In genomic region chr19:12574012-12574407, GRCm38 (mm10) we compare ENCODE assay signal across 8 mouse cellular contexts. TPM values are rescaled to one million over a fixed set of nuclear protein-coding genes. Genes with fewer than 3 reads are reported as not detected.
DNase-seq lines count a peak whose midpoint lies in the region; ATAC-seq and TF ChIP-seq lines count a peak whose summit lies in the region.

No protein-coding gene starts in this region.

- peaks cover 19% of the 10 kb centered on the region for H3K4me1 ChIP-seq in kidney, embryonic 15.5 days
- H3K4me1 ChIP-seq in embryonic facial prominence, embryonic 11.5 days (ENCODE audit: control insufficient read depth, insufficient read depth, low read length) = no peaks in the 10 kb centered on the region
- peaks cover 49% of the 10 kb centered on the region for H3K4me1 ChIP-seq in liver, embryonic 12.5 days

- peak overlapping the region; percentile 53 for H3ac ChIP-seq in myocyte (ENCODE audit: control insufficient read depth, insufficient read length)

- WGBS in kidney, embryonic 15.5 days = 10% methylated on average over 5 of the region's 5 CpGs
- WGBS in embryonic facial prominence, embryonic 11.5 days = 12% methylated on average over 5 of the region's 5 CpGs
- WGBS in liver, embryonic 12.5 days (ENCODE audit: insufficient replicate concordance) = 4% methylated on average over 5 of the region's 5 CpGs

- no peaks in the 10 kb centered on the region for H3K9me3 ChIP-seq in kidney, embryonic 15.5 days (replicated peaks)
- H3K9me3 ChIP-seq in embryonic facial prominence, embryonic 11.5 days (replicated peaks; ENCODE audit: control insufficient read depth, low read length) = no peaks in the 10 kb centered on the region
- no peaks in the 10 kb centered on the region for H3K9me3 ChIP-seq in liver, embryonic 12.5 days (replicated peaks)

- intact Hi-C loops in heart, postnatal 36 days (cut with DNase I) = loop anchor here (2.0 kb wide), 1 partner anchor 15 kb away; no protein-coding TSS in a partner anchor
- intact Hi-C loops in left cerebral cortex, postnatal 14 days (cut with DNase I) = no loop called here

- H3K9ac ChIP-seq in kidney, embryonic 15.5 days = peak overlapping the region; percentile 47
- peak overlapping the region; percentile 52 for H3K9ac ChIP-seq in embryonic facial prominence, embryonic 11.5 days (replicated peaks; ENCODE audit: low read length)
- peak overlapping the region; percentile 82 for H3K9ac ChIP-seq in liver, embryonic 12.5 days

- H3K79me2 ChIP-seq in myocyte (ENCODE audit: control insufficient read depth, insufficient read depth) = peaks cover 36% of the 10 kb centered on the region

- peak overlapping the region; percentile 78 for H3K27ac ChIP-seq in kidney, embryonic 15.5 days
- no peak overlapping the region for H3K27ac ChIP-seq in embryonic facial prominence, embryonic 11.5 days (replicated peaks; ENCODE audit: low read depth, low read length)
- peak overlapping the region; percentile 81 for H3K27ac ChIP-seq in liver, embryonic 12.5 days

- peak overlapping the region; percentile 75 for H3K4me2 ChIP-seq in kidney, embryonic 15.5 days
- H3K4me2 ChIP-seq in embryonic facial prominence, embryonic 11.5 days (ENCODE audit: low read depth, low read length) = peak overlapping the region; percentile 59
- peak overlapping the region; percentile 80 for H3K4me2 ChIP-seq in liver, embryonic 12.5 days
- H3K4me2 ChIP-seq in myocyte (ENCODE audit: low read depth) = peak overlapping the region; percentile 85

- ATAC-seq in kidney, embryonic 15.5 days (replicated peaks; ENCODE audit: low FRiP score) = no peak
- peak; percentile 17; the same call in 1 of the 2 replicates for ATAC-seq in embryonic facial prominence, embryonic 11.5 days (replicated peaks; ENCODE audit: insufficient number of reproducible peaks, low FRiP score, low TSS enrichment, low read depth)
- ATAC-seq in liver, embryonic 12.5 days = no peak; the same call in 1 of the 2 replicates

- peaks cover 23% of the 10 kb centered on the region for H3K36me3 ChIP-seq in kidney, embryonic 15.5 days
- H3K36me3 ChIP-seq in embryonic facial prominence, embryonic 11.5 days (replicated peaks; ENCODE audit: control insufficient read depth, insufficient read depth, low read depth, low read length) = no peaks in the 10 kb centered on the region; the same call in 1 of the 2 replicates
- peaks cover 30% of the 10 kb centered on the region for H3K36me3 ChIP-seq in liver, embryonic 12.5 days
- H3K36me3 ChIP-seq in myocyte (ENCODE audit: control insufficient read depth, insufficient read depth) = peaks cover 17% of the 10 kb centered on the region

- DNase-seq in kidney, adult 8-10 months = no peak
- DNase-seq in embryonic facial prominence, embryonic 11.5 days (ENCODE audit: low spot score) = peak; percentile 18
- peak; percentile 43 to 48 for DNase-seq in heart, postnatal 36 days
- no peak for DNase-seq in left cerebral cortex, postnatal 14 days (ENCODE audit: low spot score in 2 of 2)
- no peak for DNase-seq in adrenal gland, adult 18-20 months (ENCODE audit: low spot score in 2 of 2)

- peak overlapping the region; percentile 49 for H3K4me3 ChIP-seq in kidney, embryonic 15.5 days (replicated peaks)
- peak overlapping the region; percentile 36 for H3K4me3 ChIP-seq in embryonic facial prominence, embryonic 11.5 days (ENCODE audit: low read depth, low read length)
- H3K4me3 ChIP-seq in liver, embryonic 12.5 days = peak overlapping the region; percentile 74
- H3K4me3 ChIP-seq in myocyte = peak overlapping the region; percentile 48

- no peak for TF ChIP-seq POLR2A in myocyte (IDR thresholded peaks at IDR 0.05; ENCODE audit: insufficient read length, low read depth)

- H3K27me3 ChIP-seq in kidney, embryonic 15.5 days = no peaks in the 10 kb centered on the region
- H3K27me3 ChIP-seq in embryonic facial prominence, embryonic 11.5 days (ENCODE audit: control insufficient read depth, insufficient read depth, low read length) = no peaks in the 10 kb centered on the region
- H3K27me3 ChIP-seq in liver, embryonic 12.5 days (replicated peaks) = no peaks in the 10 kb centered on the region
- no peaks in the 10 kb centered on the region for H3K27me3 ChIP-seq in myocyte (ENCODE audit: control insufficient read depth, insufficient read depth, insufficient read length)

TF ChIP-seq in myocyte, 11 proteins besides CTCF, POLR2A, EP300 and RAD21:
- TF ChIP-seq TCF12 (IDR thresholded peaks at IDR 0.05; ENCODE audit: insufficient read depth, poor library complexity, severe bottlenecking) = no peak
- peak; percentile 87 for TF ChIP-seq CEBPB (IDR thresholded peaks at IDR 0.05; ENCODE audit: insufficient read depth, poor library complexity, severe bottlenecking)
- TF ChIP-seq MYOG (IDR thresholded peaks at IDR 0.05; ENCODE audit: control insufficient read depth in 1 of 3, insufficient read depth in 1 of 3, insufficient read length in 2 of 3, low read depth in 2 of 3) = no peak

RNA-seq across cellular contexts. Expression of gene Gm4952, which starts 25.8 kb away (rescaled TPM):
- 0.23 and 0.27 TPM in 2 replicates for polyA plus RNA-seq in kidney, embryonic 15.5 days (2015; fragmentation: Nextera tagmentation; extraction: Ambion mirVana)
- polyA plus RNA-seq in embryonic facial prominence, embryonic 11.5 days (2014; fragmentation: Nextera tagmentation; extraction: Ambion mirVana) = 0.13 and 0.18 TPM in 2 replicates
- not detected for total RNA-seq in heart, postnatal 36 days (2021)
- 0.57 and 0.68 TPM in 2 replicates for polyA plus RNA-seq in liver, embryonic 12.5 days (2016; fragmentation: Nextera tagmentation; extraction: Ambion mirVana)
- not detected for polyA plus RNA-seq in myocyte (2012; fragmentation: generic; extraction: Trizol)
- under 1 TPM in 1 of 2 experiments, not detected in 1; 0.44 TPM for total RNA-seq in left cerebral cortex, postnatal 14 days (2021)
- not detected for total RNA-seq in adrenal gland, adult 18-20 months (2021)

RNA-seq across cellular contexts. Expression of gene Fam111a, which starts 28.5 kb away (rescaled TPM):
- 25.3 and 26.3 TPM in 2 replicates for polyA plus RNA-seq in kidney, embryonic 15.5 days (2015; fragmentation: Nextera tagmentation; extraction: Ambion mirVana)
- polyA plus RNA-seq in embryonic facial prominence, embryonic 11.5 days (2014; fragmentation: Nextera tagmentation; extraction: Ambion mirVana) = 29.4 and 33.4 TPM in 2 replicates
- total RNA-seq in heart, postnatal 36 days (2021) = 1 to 10 TPM; 5.9 to 6.9 TPM
- 34.1 and 35.4 TPM in 2 replicates for polyA plus RNA-seq in liver, embryonic 12.5 days (2016; fragmentation: Nextera tagmentation; extraction: Ambion mirVana)
- 5.4 TPM for polyA plus RNA-seq in myocyte (2012; fragmentation: generic; extraction: Trizol)
- 1 to 10 TPM; 1.9 to 2.7 TPM for total RNA-seq in left cerebral cortex, postnatal 14 days (2021)
- 1 to 10 TPM; 3.2 to 4.8 TPM for total RNA-seq in adrenal gland, adult 18-20 months (2021)

RNA-seq across cellular contexts. Expression of gene Glyat, which starts 59.1 kb away (rescaled TPM):
- polyA plus RNA-seq in kidney, embryonic 15.5 days (2015; fragmentation: Nextera tagmentation; extraction: Ambion mirVana) = 11.5 and 12.6 TPM in 2 replicates
- polyA plus RNA-seq in embryonic facial prominence, embryonic 11.5 days (2014; fragmentation: Nextera tagmentation; extraction: Ambion mirVana) = not detected in 2 replicates
- total RNA-seq in heart, postnatal 36 days (2021) = not detected
- 0.33 TPM in 1 of 2 replicates, not detected in the other for polyA plus RNA-seq in liver, embryonic 12.5 days (2016; fragmentation: Nextera tagmentation; extraction: Ambion mirVana)
- not detected for polyA plus RNA-seq in myocyte (2012; fragmentation: generic; extraction: Trizol)
- total RNA-seq in left cerebral cortex, postnatal 14 days (2021) = not detected
- under 1 TPM in 1 of 2 experiments, not detected in 1; 0.17 TPM for total RNA-seq in adrenal gland, adult 18-20 months (2021)

Comparison
In these comparisons a context has a peak if more than half of its experiments do, and no peak if none do; other contexts are left out.
1. DNase-seq: peak in embryonic facial prominence, embryonic 11.5 days (single experiment) and heart, postnatal 36 days (2 of 2); none in kidney, adult 8-10 months (0 of 2), left cerebral cortex, postnatal 14 days (0 of 2) and adrenal gland, adult 18-20 months (0 of 2).
2. Peak in every context shown above with its lines, with median percentiles within 50 percentile points of each other: H3K4me2 ChIP-seq, H3K4me3 ChIP-seq and H3K9ac ChIP-seq.